Mouse (Mus musculus): ENCODE data around the gene Pam16.

- TF ChIP-seq CTCF (IDR thresholded peaks at IDR 0.05; ENCODE audit: borderline replicate concordance, control insufficient read depth, extremely low read depth, insufficient read depth, low read length, poor library complexity) (no peak), POLR2A (IDR thresholded peaks at IDR 0.05; ENCODE audit: control insufficient read depth, extremely low read depth, insufficient read depth, low read length, poor library complexity) (no peak)
Observed at GRCm38 (mm10) chr16:4616829-4617228, 8.0 kb downstream of the Pam16 start.

All from thymus, adult 2 months (tissue).